Mouse (Mus musculus) hindbrain, embryonic 15.5 days (tissue): ENCODE results near the gene Ccr7. TPM values are rescaled to one million over a fixed set of nuclear protein-coding genes. Genes with fewer than 3 reads are reported as not detected.

Experiments used
- ATAC-seq: fragments of 200-750 bp; cut with Nextera tagmentation; 2 replicates; pipeline ENCODE4 v1.8.0; 2017; ENCODE audit warnings: low read depth, moderate number of reproducible peaks, moderate TSS enrichment; ENCODE audit not compliant: low FRiP score
- H3K27ac ChIP-seq: fragments of 300-500 bp; sonication (generic); replicated peaks from 2 replicates; pipeline ENCODE4 v1.5.1; 2015; ENCODE audit warnings: mild to moderate bottlenecking, inconsistent platforms
- H3K27me3 ChIP-seq: fragments of 300-500 bp; sonication (generic); 2 replicates; pipeline ENCODE4 v1.6.1; 2015; ENCODE audit warnings: control low read depth, inconsistent platforms
- H3K36me3 ChIP-seq: fragments of 300-500 bp; sonication (generic); 2 replicates; pipeline ENCODE4 v1.6.1; 2015; ENCODE audit warnings: control low read depth, inconsistent platforms
- H3K4me1 ChIP-seq: fragments of 300-500 bp; sonication (generic); replicated peaks from 2 replicates; pipeline ENCODE4 v1.6.1; 2015; ENCODE audit warnings: control low read depth, inconsistent platforms
- H3K4me2 ChIP-seq: fragments of 300-500 bp; sonication (generic); 2 replicates; pipeline ENCODE4 v1.6.1; 2015; ENCODE audit warnings: moderate library complexity, mild to moderate bottlenecking, inconsistent platforms
- H3K4me3 ChIP-seq: fragments of 300-500 bp; sonication (generic); 2 replicates; pipeline ENCODE4 v1.5.1; 2015; ENCODE audit warnings: mild to moderate bottlenecking, inconsistent platforms
- H3K9ac ChIP-seq: fragments of 300-500 bp; sonication (generic); 2 replicates; pipeline ENCODE4 v1.6.1; 2015; ENCODE audit warnings: inconsistent platforms
- H3K9me3 ChIP-seq: fragments of 300-500 bp; sonication (generic); 2 replicates; pipeline ENCODE4 v1.6.1; 2016; ENCODE audit warnings: control low read depth, inconsistent platforms
- WGBS: fragments of 180-500 bp; shearing (Covaris S2); methylation state at CpG from one replicate; pipeline ENCODE4 v1.1.7; 2015; 5-methylcytosine and 5-hydroxymethylcytosine counted together
- polyA plus RNA-seq: library from polyadenylated mRNA; unstranded; fragments of >200 nt; fragmentation: Nextera tagmentation; extraction: Ambion mirVana; gene quantifications from 2 replicates; pipeline ENCODE4 v1.2.1, GENCODE M21; 2015

Gene Ccr7
- polyA plus RNA-seq, 1 experiment from 2014 or later: 0.08 TPM

DNA sequence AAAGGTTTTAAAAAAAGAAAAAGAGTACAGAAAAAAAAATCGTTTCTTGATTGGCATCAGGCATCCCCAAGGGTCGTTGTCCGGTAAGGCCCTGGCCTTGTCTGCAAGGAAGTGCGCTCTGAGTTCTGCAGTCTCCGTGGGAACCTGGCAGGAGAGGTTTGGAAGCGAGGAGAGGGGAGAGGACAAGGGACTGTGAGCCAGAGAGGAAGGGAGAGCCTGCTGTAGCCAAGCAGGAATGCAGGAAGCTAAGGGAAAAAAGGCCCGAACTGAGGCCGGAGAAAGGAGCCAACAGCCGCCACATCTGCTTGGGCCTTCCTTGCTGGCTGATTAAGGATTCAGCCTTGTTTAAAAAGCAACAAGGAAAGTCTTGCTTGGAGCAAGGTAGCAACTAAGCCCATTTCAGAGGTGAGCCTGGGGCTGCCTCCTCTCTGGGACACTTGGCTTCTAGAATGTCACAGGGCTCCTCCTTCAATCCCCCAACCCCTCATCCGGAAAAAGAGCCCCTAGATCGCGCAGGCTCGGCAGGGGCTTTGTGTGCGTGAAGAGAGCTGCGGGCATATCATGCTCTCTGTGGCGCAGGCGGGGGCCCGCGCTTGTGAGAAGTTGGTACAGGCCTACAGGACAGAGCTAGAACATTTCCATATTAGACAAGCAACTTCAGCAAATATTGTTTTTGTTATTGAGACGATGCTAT, 34.2 kb downstream of the Ccr7 start:
- H3K27me3 ChIP-seq: no peaks in the 10 kb centered on the region
- 41% methylated on average over 20 of the region's 20 CpGs for WGBS
- no peaks in the 10 kb centered on the region for H3K9me3 ChIP-seq
- ATAC-seq: no peak
- H3K36me3 ChIP-seq: no peaks in the 10 kb centered on the region
- no peak overlapping the region for H3K4me2 ChIP-seq
- H3K27ac ChIP-seq: peak overlapping the region; percentile 9; the same call in 1 of the 2 replicates
- no peak overlapping the region for H3K9ac ChIP-seq
- peaks cover 18% of the 10 kb centered on the region for H3K4me1 ChIP-seq
- no peak overlapping the region for H3K4me3 ChIP-seq

- 86% methylated on average over 7 of the region's 7 CpGs for WGBS
Observed at GRCm38 (mm10) chr11:99118963-99119362, 35.9 kb downstream of the Ccr7 start.

GRCm38 (mm10) chr11:99118420-99118819, 36.5 kb downstream of the Ccr7 start:
- H3K36me3 ChIP-seq: no peaks in the 10 kb centered on the region
- H3K9ac ChIP-seq: no peak overlapping the region
- no peaks in the 10 kb centered on the region for H3K9me3 ChIP-seq
- no peak overlapping the region for H3K4me2 ChIP-seq
- no peak for ATAC-seq
- H3K27ac ChIP-seq: no peak overlapping the region
- no peaks in the 10 kb centered on the region for H3K27me3 ChIP-seq
- WGBS: 100% methylated on average over 1 of the region's 1 CpGs
- H3K4me3 ChIP-seq: no peak overlapping the region
- peaks cover 11% of the 10 kb centered on the region for H3K4me1 ChIP-seq

More at GRCm38 (mm10) chr11:99118963-99119362, 35.9 kb downstream of the Ccr7 start:
- H3K9ac ChIP-seq: no peak overlapping the region
- no peak for ATAC-seq
- no peak overlapping the region for H3K4me3 ChIP-seq
- no peak overlapping the region for H3K27ac ChIP-seq
- H3K27me3 ChIP-seq: no peaks in the 10 kb centered on the region
- no peaks in the 10 kb centered on the region for H3K9me3 ChIP-seq
- no peaks in the 10 kb centered on the region for H3K36me3 ChIP-seq
- H3K4me1 ChIP-seq: peaks cover 11% of the 10 kb centered on the region
- no peak overlapping the region for H3K4me2 ChIP-seq

DNA sequence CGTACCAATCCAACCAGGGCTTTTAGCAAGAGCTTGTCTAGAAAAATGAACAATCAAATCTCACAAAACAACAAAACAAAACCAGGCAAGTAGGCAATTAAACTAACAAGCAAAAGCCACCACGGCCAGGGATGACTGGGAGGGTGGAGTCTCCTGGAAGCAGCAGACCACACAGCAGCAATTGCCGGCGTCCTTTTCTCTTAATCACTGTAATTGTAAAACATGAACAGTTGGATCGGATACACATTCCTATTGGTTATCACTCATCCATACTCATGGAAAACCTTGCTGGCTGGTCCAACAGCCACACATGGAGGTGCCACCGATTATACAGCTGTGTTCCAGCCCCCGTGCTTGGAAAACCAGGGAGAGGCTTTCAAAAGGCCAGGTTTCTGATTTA, 37.0 kb downstream of the Ccr7 start:
- H3K4me3 ChIP-seq: no peak overlapping the region
- H3K9me3 ChIP-seq: no peaks in the 10 kb centered on the region
- no peaks in the 10 kb centered on the region for H3K27me3 ChIP-seq
- H3K4me2 ChIP-seq: no peak overlapping the region
- no peaks in the 10 kb centered on the region for H3K36me3 ChIP-seq
- WGBS: 87% methylated on average over 7 of the region's 7 CpGs
- peaks cover 12% of the 10 kb centered on the region for H3K4me1 ChIP-seq
- H3K9ac ChIP-seq: no peak overlapping the region
- H3K27ac ChIP-seq: no peak overlapping the region
- ATAC-seq: no peak

DNA sequence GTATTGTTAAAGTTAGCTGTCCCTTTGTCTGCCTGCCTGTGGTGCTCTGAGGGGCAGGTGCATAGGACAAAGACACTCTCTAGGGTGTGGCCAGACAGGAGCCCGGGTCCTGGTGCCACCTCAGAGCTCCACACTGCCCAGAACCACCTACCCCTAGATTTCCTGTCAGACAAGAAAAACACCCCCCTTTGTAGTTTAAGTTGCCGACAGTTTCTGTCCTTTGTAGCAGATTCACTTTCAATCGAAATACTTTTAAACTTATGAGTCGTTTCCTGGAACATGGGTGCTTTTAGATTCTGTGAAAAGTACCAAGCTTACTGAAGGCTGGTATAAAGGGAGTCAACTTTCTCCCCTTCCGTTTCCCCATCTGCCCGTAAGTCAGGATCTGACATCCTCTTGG, 38.9 kb downstream of the Ccr7 start:
- no peak overlapping the region for H3K27ac ChIP-seq
- no peak overlapping the region for H3K9ac ChIP-seq
- H3K9me3 ChIP-seq: no peaks in the 10 kb centered on the region
- H3K4me2 ChIP-seq: no peak overlapping the region
- no peak for ATAC-seq
- 81% methylated on average over 6 of the region's 6 CpGs for WGBS
- H3K36me3 ChIP-seq: no peaks in the 10 kb centered on the region
- H3K4me1 ChIP-seq: peaks cover 12% of the 10 kb centered on the region
- no peaks in the 10 kb centered on the region for H3K27me3 ChIP-seq
- no peak overlapping the region for H3K4me3 ChIP-seq

DNA sequence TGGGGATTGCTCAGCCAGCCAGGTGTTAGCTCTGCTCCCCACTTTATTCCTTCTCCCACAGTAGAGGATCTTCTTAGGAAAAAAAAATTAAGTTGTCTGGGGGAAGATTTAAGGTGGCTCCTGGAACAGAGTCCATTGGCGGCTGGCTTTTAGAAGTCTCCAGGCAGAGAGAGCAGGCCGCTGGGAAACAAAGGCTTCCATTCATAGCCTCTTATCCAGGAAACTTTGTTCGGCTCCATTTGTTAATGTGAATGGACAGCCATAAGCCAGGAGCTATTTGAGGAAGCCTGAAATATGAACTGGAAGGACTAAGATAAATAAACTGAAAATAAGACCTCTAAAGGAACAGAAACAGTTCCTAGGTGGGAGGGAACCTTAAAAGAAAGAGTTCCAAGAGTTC, 41.8 kb downstream of the Ccr7 start:
- H3K9me3 ChIP-seq: no peaks in the 10 kb centered on the region
- H3K27me3 ChIP-seq: no peaks in the 10 kb centered on the region
- no peak overlapping the region for H3K9ac ChIP-seq
- H3K27ac ChIP-seq: no peak overlapping the region
- no peaks in the 10 kb centered on the region for H3K36me3 ChIP-seq
- ATAC-seq: no peak
- WGBS: 8% methylated on average over 3 of the region's 3 CpGs
- H3K4me1 ChIP-seq: peaks cover 5% of the 10 kb centered on the region; the same call in 1 of the 2 replicates
- H3K4me2 ChIP-seq: no peak overlapping the region
- H3K4me3 ChIP-seq: no peak overlapping the region

DNA sequence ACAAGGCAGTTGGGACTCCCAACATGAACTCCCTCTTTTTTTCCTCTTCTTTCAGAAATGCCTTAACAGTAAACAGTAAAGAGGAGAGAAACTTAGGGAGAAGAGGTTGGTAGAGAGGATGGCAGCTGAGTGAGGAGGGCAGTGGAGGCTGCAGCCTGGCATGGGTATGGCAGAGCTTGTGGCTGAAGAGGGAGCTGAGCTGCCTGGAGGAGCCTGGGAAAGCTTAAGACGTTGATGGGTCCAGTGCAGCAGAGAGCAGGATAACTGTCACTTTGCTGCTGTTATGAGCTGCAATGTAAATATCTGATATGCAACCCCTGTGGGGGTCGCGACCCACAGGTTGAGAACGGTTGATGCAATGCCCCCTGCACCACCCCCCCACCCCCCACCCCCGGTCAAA, 42.2 kb downstream of the Ccr7 start:
- 31% methylated on average over 5 of the region's 5 CpGs for WGBS

DNA sequence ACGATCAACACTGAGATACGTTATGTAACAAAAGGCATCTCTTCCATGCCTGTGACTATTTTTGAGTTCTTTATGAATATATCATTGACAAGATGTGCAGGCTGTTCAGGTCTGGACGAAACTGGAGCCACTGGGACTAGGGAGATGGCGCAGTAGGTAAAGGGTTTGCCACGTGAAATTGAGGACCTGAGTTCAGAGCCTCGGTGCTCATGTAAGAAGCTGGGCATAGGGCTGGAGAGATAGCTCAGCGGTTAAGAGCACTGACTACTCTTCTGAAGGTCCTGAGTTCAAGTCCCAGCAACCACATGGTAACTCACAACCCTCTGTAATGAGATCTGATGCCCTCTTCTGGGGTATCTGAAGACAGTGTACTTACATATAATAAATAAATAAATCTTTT, 43.2 kb downstream of the Ccr7 start:
- Histone ChIP-seq H3K27ac (no peak overlapping the region), H3K4me2 (no peak overlapping the region), H3K4me3 (no peak overlapping the region), H3K36me3 (no peaks in the 10 kb centered on the region), H3K4me1 (peaks cover 5% of the 10 kb centered on the region; the same call in 1 of the 2 replicates), H3K9ac (no peak overlapping the region), H3K27me3 (no peaks in the 10 kb centered on the region), H3K9me3 (no peaks in the 10 kb centered on the region)
- ATAC-seq: no peak
- 93% methylated on average over 7 of the region's 7 CpGs for WGBS

More for the DNA sequence above, 42.2 kb downstream of the Ccr7 start:
- no peaks in the 10 kb centered on the region for H3K36me3 ChIP-seq
- no peak overlapping the region for H3K27ac ChIP-seq
- peaks cover 5% of the 10 kb centered on the region; the same call in 1 of the 2 replicates for H3K4me1 ChIP-seq
- H3K9me3 ChIP-seq: no peaks in the 10 kb centered on the region
- no peak overlapping the region for H3K4me2 ChIP-seq
- H3K4me3 ChIP-seq: no peak overlapping the region
- no peaks in the 10 kb centered on the region for H3K27me3 ChIP-seq
- ATAC-seq: no peak
- no peak overlapping the region for H3K9ac ChIP-seq

GRCm38 (mm10) chr11:99111155-99111554, 43.7 kb downstream of the Ccr7 start:
- ATAC-seq: no peak

GRCm38 (mm10) chr11:99110370-99111110, 44.3 kb downstream of the Ccr7 start:
- H3K9ac ChIP-seq: no peak overlapping the region
- H3K4me3 ChIP-seq: no peak overlapping the region
- H3K9me3 ChIP-seq: no peaks in the 10 kb centered on the region
- no peaks in the 10 kb centered on the region for H3K36me3 ChIP-seq
- H3K27me3 ChIP-seq: no peaks in the 10 kb centered on the region
- ATAC-seq: no peak
- WGBS: 83% methylated on average over 15 of the region's 15 CpGs
- no peak overlapping the region for H3K27ac ChIP-seq
- H3K4me2 ChIP-seq: no peak overlapping the region
- peaks cover 5% of the 10 kb centered on the region; the same call in 1 of the 2 replicates for H3K4me1 ChIP-seq

More at GRCm38 (mm10) chr11:99111155-99111554, 43.7 kb downstream of the Ccr7 start:
- 62% methylated on average over 11 of the region's 11 CpGs for WGBS
- Histone ChIP-seq H3K36me3 (no peaks in the 10 kb centered on the region), H3K9ac (no peak overlapping the region), H3K4me2 (no peak overlapping the region), H3K9me3 (no peaks in the 10 kb centered on the region), H3K4me1 (peaks cover 5% of the 10 kb centered on the region; the same call in 1 of the 2 replicates), H3K4me3 (no peak overlapping the region), H3K27me3 (no peaks in the 10 kb centered on the region), H3K27ac (no peak overlapping the region)

DNA sequence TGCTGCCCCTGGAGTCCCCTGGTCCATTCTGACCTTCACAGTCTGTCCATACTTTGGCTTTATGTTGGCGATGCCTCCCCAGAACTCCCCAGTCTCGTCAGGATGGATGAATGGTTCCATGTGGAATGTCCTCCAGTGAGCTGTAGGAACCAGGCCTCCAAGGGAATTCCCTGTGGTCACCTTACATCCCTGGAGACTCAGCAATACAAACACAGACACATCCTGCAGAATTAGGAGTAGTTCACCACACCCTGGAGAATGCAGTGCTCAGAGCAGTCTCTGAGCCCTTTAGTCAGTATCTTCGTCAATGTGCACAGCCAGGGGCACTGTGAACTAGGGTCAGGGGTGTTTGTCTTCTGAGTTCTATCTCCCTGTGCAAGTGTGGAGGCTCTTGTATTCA, 46.6 kb downstream of the Ccr7 start:
- Histone ChIP-seq H3K27ac (no peak overlapping the region), H3K27me3 (no peaks in the 10 kb centered on the region), H3K9me3 (no peaks in the 10 kb centered on the region), H3K4me2 (no peak overlapping the region), H3K4me1 (peaks cover 5% of the 10 kb centered on the region; the same call in 1 of the 2 replicates), H3K4me3 (no peak overlapping the region), H3K36me3 (no peaks in the 10 kb centered on the region), H3K9ac (no peak overlapping the region)
- no peak for ATAC-seq
- whole genome bisulfite sequencing: 72% methylated on average over 3 of the region's 3 CpGs

DNA sequence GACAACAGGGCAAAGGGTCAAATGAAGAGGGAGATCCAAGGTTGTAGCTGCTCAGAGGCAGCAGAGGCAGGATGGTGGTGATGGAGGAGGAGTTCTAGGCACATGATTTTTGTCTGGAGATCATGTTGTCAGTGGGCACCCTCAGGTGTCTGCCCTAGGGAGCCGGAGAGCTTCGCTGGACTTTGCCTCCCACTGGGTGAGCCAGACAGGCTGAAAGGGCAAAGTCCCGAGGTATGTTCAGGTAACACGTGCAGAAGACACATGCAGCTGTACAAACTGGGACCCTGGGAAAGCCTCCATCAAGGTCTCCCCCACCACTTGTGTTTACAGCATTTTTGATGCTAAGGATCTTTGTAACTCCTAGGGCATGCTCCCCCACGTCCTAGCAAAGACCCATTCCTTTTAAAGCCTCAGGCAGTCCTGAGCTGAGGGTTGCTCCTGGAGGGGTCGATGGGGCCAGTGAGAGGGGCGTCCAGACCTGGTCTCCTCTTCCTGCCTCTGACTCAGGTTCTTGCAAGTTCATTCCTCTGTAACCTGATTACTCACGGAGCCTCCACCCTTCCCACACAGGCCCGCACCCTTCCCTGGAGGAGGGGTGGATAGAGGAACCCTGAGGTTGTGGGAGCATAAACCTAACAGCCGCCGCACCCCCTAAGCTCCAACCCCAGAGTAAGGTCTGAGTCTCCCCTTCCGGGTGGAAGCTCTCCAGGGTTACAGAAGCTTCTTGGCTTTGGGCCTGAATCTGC, 48.7 kb downstream of the Ccr7 start:
- no peak for ATAC-seq

More for the DNA sequence above, 48.7 kb downstream of the Ccr7 start:
- H3K4me1 ChIP-seq: no peaks in the 10 kb centered on the region
- 77% methylated on average over 12 of the region's 12 CpGs for WGBS
- H3K27me3 ChIP-seq: no peaks in the 10 kb centered on the region
- no peaks in the 10 kb centered on the region for H3K36me3 ChIP-seq
- no peaks in the 10 kb centered on the region for H3K9me3 ChIP-seq
- no peak overlapping the region for H3K4me3 ChIP-seq
- H3K27ac ChIP-seq: no peak overlapping the region
- H3K4me2 ChIP-seq: no peak overlapping the region
- H3K9ac ChIP-seq: no peak overlapping the region
